Mouse (Mus musculus): Measurements from ENCODE around the gene Idh3b. TPM values are rescaled to one million over a fixed set of nuclear protein-coding genes. Genes with fewer than 3 reads are reported as not detected.

Idh3b gene
- 100 to 1,000 TPM; 365 to 419 TPM for total RNA-seq (2021)
- long read RNA-seq, experiment 1, transcript Idh3b-201 (12 exons, 1,616 nt) = major isoform, 29 of 437 reads
- long read RNA-seq, experiment 1, partial matches to known transcripts = 32 of 437 reads
- long read RNA-seq, experiment 1, other reads (novel, unspliced or antisense) = 376 of 437 reads
- long read RNA-seq, experiment 2, transcript Idh3b-201 (12 exons, 1,616 nt) = major isoform, 28 of 590 reads
- long read RNA-seq, experiment 2, partial matches to known transcripts = 28 of 590 reads
- long read RNA-seq, experiment 2, other reads (novel, unspliced or antisense) = 534 of 590 reads

- peak; percentile 90 for DNase-seq
Observed at GRCm38 (mm10) chr2:130283854-130284654, at the start of gene Idh3b. TSS of gene Idh3b (minus strand) at chr2:130284547.

GRCm38 (mm10) chr2:130329502-130329901, 45.2 kb upstream of the Idh3b start:
- no peak for DNase-seq

DNA sequence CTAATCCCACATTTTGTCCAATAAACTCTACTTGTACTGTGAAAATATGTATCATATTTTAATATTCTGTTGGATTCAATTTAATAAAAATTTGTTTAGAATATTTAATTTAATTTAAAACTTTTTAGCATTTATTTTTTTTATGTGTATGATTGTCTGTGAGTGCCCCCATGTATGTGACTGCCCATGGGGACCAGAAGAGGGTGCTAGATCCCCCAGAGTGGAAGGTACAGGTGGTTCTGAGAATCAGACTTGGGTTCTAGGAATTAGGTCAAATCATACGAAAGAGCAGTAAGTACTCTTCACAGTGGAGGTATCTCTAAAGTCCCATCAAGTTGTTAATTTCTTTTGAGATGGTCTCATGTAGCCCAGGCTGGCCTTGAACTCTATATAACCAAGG, 42.7 kb upstream of the Idh3b start:
- no peak for DNase-seq

- DNase-seq = no peak
Observed at GRCm38 (mm10) chr2:130303014-130303413, 18.7 kb upstream of the Idh3b start.

- no peak for DNase-seq
Observed at GRCm38 (mm10) chr2:130297580-130297979, 13.2 kb upstream of the Idh3b start.

DNA sequence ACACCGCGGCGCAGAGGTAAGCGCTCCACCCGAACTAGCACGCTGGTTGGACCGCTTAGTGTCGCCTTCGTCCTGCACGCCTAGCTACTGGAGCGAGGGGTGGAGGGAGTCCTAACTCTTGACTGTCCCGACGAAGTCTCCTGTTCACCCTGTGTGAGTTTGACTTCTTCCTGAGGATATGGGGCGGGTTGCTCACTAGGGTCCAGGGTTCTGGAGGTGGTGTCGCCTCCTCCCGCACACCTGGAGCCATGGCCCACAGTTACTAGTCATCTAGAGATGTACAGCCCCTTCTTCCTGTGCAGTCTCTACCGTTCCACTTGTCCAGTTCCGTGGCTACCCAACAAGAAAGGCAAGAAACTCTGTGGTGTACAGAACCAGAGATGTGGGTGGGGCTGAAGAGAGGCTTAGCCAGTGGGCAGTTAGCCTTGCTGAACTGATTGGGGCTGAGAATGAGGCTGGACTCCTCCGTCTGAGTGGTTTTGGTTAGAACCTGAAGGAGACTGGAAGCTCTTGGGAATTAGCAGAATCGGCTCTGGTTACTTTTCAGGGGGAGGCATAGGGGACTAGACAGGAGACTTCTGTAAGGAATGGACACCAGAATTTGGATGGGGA, 11.9 kb upstream of the Idh3b start:
- no peak for DNase-seq

- DNase-seq = peak; percentile 48
Observed at GRCm38 (mm10) chr2:130295331-130296133, 11.2 kb upstream of the Idh3b start.

- DNase-seq = peak; percentile 63
Observed at GRCm38 (mm10) chr2:130294936-130295277, 10.6 kb upstream of the Idh3b start, which contains the start of gene Ebf4. TSS of gene Ebf4 (plus strand) at chr2:130295169.

- no peak for DNase-seq
Observed at GRCm38 (mm10) chr2:130294218-130294935, 10.0 kb upstream of the Idh3b start.

- no peak for DNase-seq
Observed at GRCm38 (mm10) chr2:130293486-130293885, 9.1 kb upstream of the Idh3b start.

GRCm38 (mm10) chr2:130293009-130293408, 8.7 kb upstream of the Idh3b start:
- DNase-seq = no peak

- peak; percentile 53 for DNase-seq
Observed at GRCm38 (mm10) chr2:130291434-130291833, 7.1 kb upstream of the Idh3b start.

DNA sequence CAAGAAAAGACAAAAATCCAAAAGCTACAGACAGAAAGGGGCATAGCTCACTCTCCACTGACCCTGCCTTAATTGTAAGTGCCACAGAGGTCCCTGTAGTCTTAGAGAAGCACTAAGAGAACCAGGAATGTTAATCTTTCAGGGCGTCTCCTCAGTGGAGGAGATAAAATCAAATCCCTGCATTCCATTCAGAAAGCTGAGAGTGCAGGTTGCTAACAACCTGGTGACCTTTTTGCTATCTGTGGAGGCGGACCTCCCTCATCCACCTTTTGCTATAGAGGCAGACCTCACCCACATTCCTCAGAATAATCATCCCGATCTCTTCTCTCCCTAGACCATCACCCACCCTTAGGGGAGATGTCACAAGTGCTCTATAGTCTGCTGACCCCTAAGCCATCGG, 4.7 kb upstream of the Idh3b start:
- DNase-seq = no peak

DNA sequence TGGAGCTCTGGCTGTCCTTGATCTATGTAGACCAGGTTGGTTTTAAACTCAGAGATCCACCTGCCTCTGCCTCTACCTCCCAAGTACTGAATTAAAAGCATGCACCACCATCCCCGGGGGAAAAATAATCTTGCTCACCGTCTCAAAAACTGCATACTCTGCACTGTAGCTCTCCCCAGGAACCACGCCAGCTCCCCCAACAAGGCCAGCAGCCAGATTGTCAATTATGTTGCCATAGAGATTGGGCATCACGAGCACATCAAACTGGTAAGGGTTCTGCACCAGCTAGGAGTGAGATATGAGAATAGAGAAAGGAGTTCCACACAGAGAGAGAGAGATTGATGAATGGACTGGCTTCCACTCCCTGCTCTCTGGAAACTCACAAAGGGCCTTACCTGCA, 3.5 kb downstream of the Idh3b start:
- DNase-seq = no peak

DNA sequence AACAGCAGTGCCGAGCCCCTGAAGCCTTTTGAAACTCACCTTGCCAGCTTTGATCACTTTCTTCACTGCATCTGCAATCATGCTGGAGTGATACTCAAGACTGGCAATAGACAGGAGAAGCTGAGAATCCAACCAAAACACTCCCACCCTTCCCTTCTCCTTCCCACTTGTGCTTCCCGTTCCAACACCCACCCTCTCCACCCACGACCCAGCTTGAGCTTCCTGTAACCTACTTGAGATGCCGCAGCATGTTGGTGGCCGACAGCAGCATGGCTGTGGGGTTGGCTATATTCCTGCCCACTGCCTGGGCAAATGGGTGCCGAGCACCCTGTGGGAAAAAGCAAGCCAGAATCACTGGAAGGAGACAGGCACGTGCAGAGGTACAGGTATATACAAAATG, 4.1 kb downstream of the Idh3b start:
- no peak for DNase-seq

- no peak for DNase-seq
Observed at GRCm38 (mm10) chr2:130279600-130280091, 4.7 kb downstream of the Idh3b start.

DNA sequence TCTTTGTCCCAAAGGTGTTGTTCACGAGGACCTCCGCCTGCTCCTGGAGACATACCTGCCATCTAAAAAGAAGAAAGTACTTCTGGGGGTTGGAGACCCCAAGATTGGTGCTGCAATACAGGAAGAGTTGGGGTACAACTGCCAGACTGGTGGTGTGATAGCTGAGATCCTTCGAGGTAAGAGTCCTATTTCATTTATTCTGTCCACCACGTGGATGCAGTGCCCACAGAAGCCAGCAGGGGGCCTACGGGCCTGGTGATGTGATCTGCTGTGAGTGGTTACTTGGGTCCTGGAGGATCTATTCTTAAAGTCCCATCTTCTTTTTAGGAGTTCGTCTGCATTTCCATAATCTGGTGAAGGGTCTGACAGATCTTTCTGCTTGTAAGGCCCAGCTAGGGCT, 8.7 kb downstream of the Idh3b start:
- DNase-seq = peak; percentile 68

DNA sequence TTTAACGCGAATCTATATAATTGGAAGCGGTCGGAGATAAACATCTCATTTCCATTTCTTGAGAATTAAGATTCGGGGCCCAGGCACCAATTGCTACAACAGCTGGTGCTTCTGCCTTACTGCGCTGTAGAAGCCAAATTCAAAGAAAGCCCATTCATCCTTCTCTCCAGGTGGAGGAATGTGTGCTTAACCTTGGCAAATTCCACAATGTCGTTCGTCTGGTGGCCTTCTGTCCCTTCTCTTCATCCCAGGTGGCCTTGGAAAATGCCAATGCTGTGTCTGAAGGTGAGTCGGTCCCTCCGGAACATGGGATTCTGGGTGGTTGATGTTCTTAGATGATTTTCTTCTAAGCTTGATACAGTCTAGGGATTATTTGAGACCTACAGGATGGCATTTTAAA, 9.5 kb downstream of the Idh3b start:
- DNase-seq = no peak

DNA sequence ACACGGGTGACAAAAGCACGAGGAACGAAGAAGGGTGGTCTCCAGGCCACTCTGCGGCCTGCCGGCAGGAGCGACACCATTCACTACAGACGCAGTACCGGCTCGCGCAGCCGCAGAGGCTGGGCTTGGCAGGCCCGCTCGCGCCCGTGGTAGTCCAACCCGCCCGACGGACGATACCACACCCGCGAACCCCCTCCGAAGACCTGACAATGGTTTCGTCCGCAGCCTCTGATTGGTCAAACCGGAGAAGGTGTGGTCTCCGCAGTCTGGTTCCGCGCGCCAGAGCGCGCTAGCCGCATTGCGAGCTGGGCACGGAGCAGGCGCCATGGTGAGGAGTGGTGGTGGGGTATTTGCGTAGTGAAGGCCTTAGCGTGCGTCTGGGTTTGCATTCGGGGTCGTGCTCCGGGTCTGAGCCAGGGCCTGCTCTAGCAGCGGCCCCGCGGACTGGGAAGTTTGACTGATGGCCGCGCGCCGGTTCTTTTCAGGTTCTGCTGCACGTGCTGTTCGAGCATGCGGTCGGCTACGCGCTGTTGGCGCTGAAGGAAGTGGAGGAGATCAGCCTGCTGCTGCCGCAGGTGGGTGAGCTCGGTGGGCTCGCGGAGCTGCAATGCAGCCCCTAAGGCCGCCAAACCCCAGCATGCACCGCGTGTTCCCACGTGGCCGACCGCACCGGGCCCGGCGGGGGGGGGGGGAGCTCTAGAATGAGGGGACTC, 10.0 kb downstream of the Idh3b start, which contains the start of gene Nop56:
TSS of gene Nop56 (plus strand) at position 282 of the 713 bp plus-strand sequence.
- peak; percentile 97 for DNase-seq

DNA sequence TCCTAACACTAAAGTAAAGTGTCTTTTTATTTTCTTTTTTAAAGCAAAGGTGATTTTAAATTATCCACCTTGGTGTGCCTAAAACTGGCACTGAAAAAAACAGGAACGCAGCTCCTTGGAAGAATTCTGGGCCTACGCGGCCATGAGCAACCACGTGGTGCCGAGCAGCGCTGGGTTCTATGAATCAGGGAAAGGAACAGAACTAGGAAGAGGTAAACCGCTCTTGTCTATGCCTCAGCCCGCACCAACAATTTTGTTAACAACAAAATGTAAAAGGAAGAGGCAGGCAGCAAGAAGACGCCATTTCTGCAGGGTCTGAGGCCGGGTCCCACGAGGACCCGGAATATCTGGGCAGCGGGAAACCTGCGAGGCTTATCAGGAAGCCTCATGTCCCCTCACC, 10.6 kb downstream of the Idh3b start:
- no peak for DNase-seq

- DNase-seq = no peak
Observed at GRCm38 (mm10) chr2:130268074-130268473, 16.3 kb downstream of the Idh3b start.
